ENCODE assay signal across 8 mouse cellular contexts in the genomic region with DNA sequence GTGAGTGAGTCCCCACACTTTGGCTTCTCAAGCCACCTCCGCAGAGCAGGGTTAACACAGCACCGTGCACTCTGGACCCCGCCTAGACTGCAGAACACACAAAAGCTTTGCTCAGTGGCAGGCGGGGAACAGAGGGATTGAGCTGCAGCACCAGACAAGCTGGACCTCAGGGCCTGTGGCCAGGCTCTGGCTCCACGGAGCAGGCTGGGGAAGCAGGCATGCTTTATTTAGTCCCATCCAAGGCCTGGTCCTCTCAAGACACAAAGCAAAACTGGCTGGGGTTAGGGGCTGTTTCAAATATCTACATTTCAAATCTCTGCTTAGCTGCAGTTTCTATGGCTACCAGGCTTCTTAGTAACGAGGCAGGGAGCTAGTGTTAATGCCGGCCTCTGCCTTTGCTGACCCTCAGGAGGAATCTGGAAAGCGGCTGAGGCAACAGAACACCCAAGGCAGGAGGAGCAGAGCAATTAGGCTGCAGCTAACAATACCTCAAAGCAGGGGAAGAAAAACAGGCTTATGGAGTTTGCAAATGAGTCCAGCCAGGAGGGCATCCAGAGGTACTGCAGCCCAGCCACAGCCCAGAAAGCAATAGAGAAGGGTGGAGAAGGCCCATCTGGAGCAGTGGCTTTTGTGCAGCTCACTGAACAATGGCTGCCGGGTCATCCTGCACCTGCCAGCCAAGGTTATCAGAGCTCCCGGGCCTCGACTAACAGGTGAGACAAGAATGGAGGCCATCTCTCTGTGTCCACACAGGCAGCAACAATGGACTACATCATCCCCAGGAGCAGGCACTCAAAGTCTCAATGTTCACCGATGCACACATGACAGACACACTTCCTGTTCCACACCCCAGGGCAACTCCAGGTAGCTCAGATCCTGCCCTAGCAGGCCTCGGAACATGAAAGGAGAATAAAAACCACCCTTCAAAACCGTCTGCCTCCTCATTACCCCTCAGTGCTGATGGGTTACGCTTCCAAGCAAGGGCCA. TPM values are rescaled to one million over a fixed set of nuclear protein-coding genes. Genes with fewer than 3 reads are reported as not detected.
DNase-seq lines count a peak whose midpoint lies in the region; ATAC-seq and TF ChIP-seq lines count a peak whose summit lies in the region.

No protein-coding gene starts in this region.

- ATAC-seq in lung, embryonic 14.5 days (ENCODE audit: insufficient read depth): no peak
- no peak for ATAC-seq in limb, embryonic 15.5 days (ENCODE audit: insufficient number of reproducible peaks, low FRiP score, low TSS enrichment, low read depth)

- no peaks in the 10 kb centered on the region for H3K27me3 ChIP-seq in lung, embryonic 14.5 days (ENCODE audit: insufficient read depth, low read length)
- H3K27me3 ChIP-seq in limb, embryonic 15.5 days: no peaks in the 10 kb centered on the region

- no peaks in the 10 kb centered on the region for H3K4me1 ChIP-seq in lung, embryonic 14.5 days (ENCODE audit: insufficient read depth)
- peaks cover 10% of the 10 kb centered on the region for H3K4me1 ChIP-seq in limb, embryonic 15.5 days

- DNase-seq in lung, embryonic 14.5 days: no peak
- DNase-seq in lung, postnatal 4 days: no peak
- DNase-seq in frontal cortex, adult 2 months (ENCODE audit: extremely low spot score in 1 of 2, low spot score in 1 of 2): peak; percentile 20 to 37
- DNase-seq in retina, postnatal 1 day: peak; percentile 61
- DNase-seq in adrenal gland, postnatal 14 days: no peak
- no peak for DNase-seq in adrenal gland, postnatal 4 days (ENCODE audit: low spot score in 2 of 2)
- no peak for DNase-seq in heart, adult 8-10 months (ENCODE audit: low spot score)

- peaks cover 57% of the 10 kb centered on the region for H3K36me3 ChIP-seq in lung, embryonic 14.5 days (ENCODE audit: insufficient read depth)
- peaks cover 64% of the 10 kb centered on the region for H3K36me3 ChIP-seq in limb, embryonic 15.5 days

- 52% methylated on average over 15 of the region's 15 CpGs for WGBS in lung, embryonic 14.5 days
- 52% methylated on average over 15 of the region's 15 CpGs for WGBS in limb, embryonic 15.5 days

- H3K9me3 ChIP-seq in lung, embryonic 14.5 days (ENCODE audit: low read depth, low read length): no peaks in the 10 kb centered on the region
- no peaks in the 10 kb centered on the region for H3K9me3 ChIP-seq in limb, embryonic 15.5 days

- TF ChIP-seq CTCF in lung, embryonic 14.5 days (IDR thresholded peaks at IDR 0.05; ENCODE audit: low read depth): no peak

- no peak overlapping the region for H3K4me2 ChIP-seq in lung, embryonic 14.5 days
- no peak overlapping the region for H3K4me2 ChIP-seq in limb, embryonic 15.5 days

- no peak overlapping the region for H3K9ac ChIP-seq in lung, embryonic 14.5 days
- no peak overlapping the region for H3K9ac ChIP-seq in limb, embryonic 15.5 days

- no peak overlapping the region for H3K4me3 ChIP-seq in lung, embryonic 14.5 days (ENCODE audit: low read depth, low read length)
- H3K4me3 ChIP-seq in limb, embryonic 15.5 days: no peak overlapping the region

- peak overlapping the region; percentile 2; the same call in 1 of the 2 replicates for H3K27ac ChIP-seq in lung, embryonic 14.5 days (ENCODE audit: low read depth)
- 0 out of 2 replicates have a peak overlapping the region, but pooled peaks have one; percentile 19 for H3K27ac ChIP-seq in limb, embryonic 15.5 days

RNA-seq across cellular contexts. Expression of gene Gm9803, which starts 3.7 kb away (rescaled TPM):
- polyA plus RNA-seq in lung, embryonic 14.5 days (2014; fragmentation: Nextera tagmentation; extraction: Ambion mirVana): 10.5 and 19.0 TPM in 2 replicates
- polyA plus RNA-seq in frontal cortex, adult 2 months (2012; rRNA removed): 15.4 and 24.6 TPM in 2 replicates
- polyA plus RNA-seq in limb, embryonic 15.5 days (2015; fragmentation: Nextera tagmentation; extraction: Ambion mirVana): 5.7 and 13.2 TPM in 2 replicates
- 19.7 and 21.9 TPM in 2 replicates for total RNA-seq in adrenal gland, postnatal 14 days (2021)
- total RNA-seq in adrenal gland, postnatal 4 days (2021): 10 to 100 TPM; 11.7 to 16.4 TPM
- total RNA-seq in heart, adult 8-10 months (2022): 10 to 100 TPM in 1 of 4 experiments, 1 to 10 TPM in 2, not detected in 1; 3.6 to 16.9 (median 7.9) TPM

RNA-seq across cellular contexts. Expression of gene 1700021F05Rik, which starts 13.2 kb away (rescaled TPM):
- polyA plus RNA-seq in lung, embryonic 14.5 days (2014; fragmentation: Nextera tagmentation; extraction: Ambion mirVana): 53.6 and 53.8 TPM in 2 replicates
- 40.7 and 46.0 TPM in 2 replicates for polyA plus RNA-seq in frontal cortex, adult 2 months (2012; rRNA removed)
- polyA plus RNA-seq in limb, embryonic 15.5 days (2015; fragmentation: Nextera tagmentation; extraction: Ambion mirVana): 58.3 and 60.6 TPM in 2 replicates
- total RNA-seq in adrenal gland, postnatal 14 days (2021): 94.0 and 99.4 TPM in 2 replicates
- total RNA-seq in adrenal gland, postnatal 4 days (2021): 10 to 100 TPM; 71.8 to 72.3 TPM
- 100 to 1,000 TPM; 108 to 122 (median 117) TPM for total RNA-seq in heart, adult 8-10 months (2022)

RNA-seq across cellular contexts. Expression of gene Bend3, which starts 48.9 kb away (rescaled TPM):
- polyA plus RNA-seq in lung, embryonic 14.5 days (2014; fragmentation: Nextera tagmentation; extraction: Ambion mirVana): 7.9 and 8.4 TPM in 2 replicates
- 4.6 and 5.0 TPM in 2 replicates for polyA plus RNA-seq in frontal cortex, adult 2 months (2012; rRNA removed)
- polyA plus RNA-seq in limb, embryonic 15.5 days (2015; fragmentation: Nextera tagmentation; extraction: Ambion mirVana): 3.1 and 3.8 TPM in 2 replicates
- total RNA-seq in adrenal gland, postnatal 14 days (2021): 7.0 and 7.2 TPM in 2 replicates
- total RNA-seq in adrenal gland, postnatal 4 days (2021): 10 to 100 TPM; 11.0 to 14.0 TPM
- 1 to 10 TPM; 6.2 to 9.1 (median 6.8) TPM for total RNA-seq in heart, adult 8-10 months (2022)

RNA-seq across cellular contexts. Expression of gene Cd24a, which starts 50.5 kb away (rescaled TPM):
- 262 and 275 TPM in 2 replicates for polyA plus RNA-seq in lung, embryonic 14.5 days (2014; fragmentation: Nextera tagmentation; extraction: Ambion mirVana)
- 42.8 and 43.2 TPM in 2 replicates for polyA plus RNA-seq in frontal cortex, adult 2 months (2012; rRNA removed)
- 178 and 209 TPM in 2 replicates for polyA plus RNA-seq in limb, embryonic 15.5 days (2015; fragmentation: Nextera tagmentation; extraction: Ambion mirVana)
- total RNA-seq in adrenal gland, postnatal 14 days (2021): 67.5 and 81.0 TPM in 2 replicates
- total RNA-seq in adrenal gland, postnatal 4 days (2021): 100 to 1,000 TPM; 139 to 224 TPM
- total RNA-seq in heart, adult 8-10 months (2022): 10 to 100 TPM in 1 of 4 experiments, 1 to 10 TPM in 3; 2.2 to 12.2 (median 3.4) TPM

Comparison
In these comparisons a context has a peak if more than half of its experiments do, and no peak if none do; other contexts are left out.
1. DNase-seq: peak in frontal cortex, adult 2 months (2 of 2) and retina, postnatal 1 day (single experiment); none in lung, embryonic 14.5 days (single experiment), lung, postnatal 4 days (0 of 2), adrenal gland, postnatal 14 days (single experiment), adrenal gland, postnatal 4 days (0 of 2) and heart, adult 8-10 months (single experiment).